Mouse (Mus musculus): ENCODE results near the gene Fhit. TPM values are rescaled to one million over a fixed set of nuclear protein-coding genes. Genes with fewer than 3 reads are reported as not detected.

Gene Fhit
- polyA plus RNA-seq, 1 experiment from 2014 or later, result 7.1 TPM

GRCm38 (mm10) chr14:10316764-10317163, 845.1 kb downstream of the Fhit start:
- Histone ChIP-seq H3K4me1 (ENCODE audit: control insufficient read depth, insufficient read depth, low read length) (no peaks in the 10 kb centered on the region), H3K9ac (ENCODE audit: low read length) (no peak overlapping the region), H3K4me3 (replicated peaks; ENCODE audit: low read length) (no peak overlapping the region), H3K36me3 (ENCODE audit: control insufficient read depth, insufficient read depth, low read length) (no peaks in the 10 kb centered on the region), H3K4me2 (ENCODE audit: low read depth, low read length) (no peak overlapping the region), H3K27ac (ENCODE audit: low read length) (no peak overlapping the region), H3K9me3 (replicated peaks; ENCODE audit: control insufficient read depth, low read length) (no peaks in the 10 kb centered on the region), H3K27me3 (ENCODE audit: control insufficient read depth, insufficient read depth, low read length) (no peaks in the 10 kb centered on the region)
- ATAC-seq (ENCODE audit: insufficient read depth, low FRiP score), result no peak
- WGBS, result 86% methylated on average over 3 of the region's 3 CpGs

GRCm38 (mm10) chr14:10312190-10312589, 849.6 kb downstream of the Fhit start:
- WGBS, result 65% methylated on average over 1 of the region's 1 CpGs
- H3K9me3 ChIP-seq (replicated peaks; ENCODE audit: control insufficient read depth, low read length), result no peaks in the 10 kb centered on the region
- no peaks in the 10 kb centered on the region for H3K27me3 ChIP-seq (ENCODE audit: control insufficient read depth, insufficient read depth, low read length)
- H3K27ac ChIP-seq (ENCODE audit: low read length), result no peak overlapping the region
- no peak for ATAC-seq (ENCODE audit: insufficient read depth, low FRiP score)
- H3K4me3 ChIP-seq (replicated peaks; ENCODE audit: low read length), result no peak overlapping the region
- H3K4me2 ChIP-seq (ENCODE audit: low read depth, low read length), result no peak overlapping the region
- H3K4me1 ChIP-seq (ENCODE audit: control insufficient read depth, insufficient read depth, low read length), result no peaks in the 10 kb centered on the region
- no peak overlapping the region for H3K9ac ChIP-seq (ENCODE audit: low read length)
- H3K36me3 ChIP-seq (ENCODE audit: control insufficient read depth, insufficient read depth, low read length), result no peaks in the 10 kb centered on the region

GRCm38 (mm10) chr14:10305286-10305685, 856.5 kb downstream of the Fhit start:
- Histone ChIP-seq H3K9me3 (replicated peaks; ENCODE audit: control insufficient read depth, low read length) (no peaks in the 10 kb centered on the region), H3K4me3 (replicated peaks; ENCODE audit: low read length) (no peak overlapping the region), H3K4me1 (ENCODE audit: control insufficient read depth, insufficient read depth, low read length) (no peaks in the 10 kb centered on the region), H3K4me2 (ENCODE audit: low read depth, low read length) (no peak overlapping the region), H3K27ac (ENCODE audit: low read length) (no peak overlapping the region), H3K27me3 (ENCODE audit: control insufficient read depth, insufficient read depth, low read length) (no peaks in the 10 kb centered on the region), H3K9ac (ENCODE audit: low read length) (no peak overlapping the region), H3K36me3 (ENCODE audit: control insufficient read depth, insufficient read depth, low read length) (no peaks in the 10 kb centered on the region)
- ATAC-seq (ENCODE audit: insufficient read depth, low FRiP score), result no peak

- Histone ChIP-seq H3K4me1 (ENCODE audit: control insufficient read depth, insufficient read depth, low read length) (no peaks in the 10 kb centered on the region), H3K9me3 (replicated peaks; ENCODE audit: control insufficient read depth, low read length) (no peaks in the 10 kb centered on the region), H3K4me3 (replicated peaks; ENCODE audit: low read length) (no peak overlapping the region), H3K4me2 (ENCODE audit: low read depth, low read length) (no peak overlapping the region), H3K27me3 (ENCODE audit: control insufficient read depth, insufficient read depth, low read length) (no peaks in the 10 kb centered on the region), H3K27ac (ENCODE audit: low read length) (no peak overlapping the region), H3K9ac (ENCODE audit: low read length) (no peak overlapping the region), H3K36me3 (ENCODE audit: control insufficient read depth, insufficient read depth, low read length) (no peaks in the 10 kb centered on the region)
- ATAC-seq (ENCODE audit: insufficient read depth, low FRiP score), result no peak
- WGBS, result 52% methylated on average over 1 of the region's 1 CpGs
Measured at GRCm38 (mm10) chr14:10301497-10301896, 860.3 kb downstream of the Fhit start.

- H3K4me2 ChIP-seq (ENCODE audit: low read depth, low read length), result no peak overlapping the region
- H3K27ac ChIP-seq (ENCODE audit: low read length), result no peak overlapping the region
- no peaks in the 10 kb centered on the region for H3K27me3 ChIP-seq (ENCODE audit: control insufficient read depth, insufficient read depth, low read length)
- H3K4me3 ChIP-seq (replicated peaks; ENCODE audit: low read length), result no peak overlapping the region
- no peaks in the 10 kb centered on the region for H3K36me3 ChIP-seq (ENCODE audit: control insufficient read depth, insufficient read depth, low read length)
- H3K4me1 ChIP-seq (ENCODE audit: control insufficient read depth, insufficient read depth, low read length), result no peaks in the 10 kb centered on the region
- WGBS, result 59% methylated on average over 3 of the region's 3 CpGs
- ATAC-seq (ENCODE audit: insufficient read depth, low FRiP score), result no peak
- no peak overlapping the region for H3K9ac ChIP-seq (ENCODE audit: low read length)
- H3K9me3 ChIP-seq (replicated peaks; ENCODE audit: control insufficient read depth, low read length), result no peaks in the 10 kb centered on the region
Measured at GRCm38 (mm10) chr14:10300914-10301313, 860.9 kb downstream of the Fhit start.

GRCm38 (mm10) chr14:10299030-10299429, 862.8 kb downstream of the Fhit start:
- H3K27ac ChIP-seq (ENCODE audit: low read length), result no peak overlapping the region
- no peaks in the 10 kb centered on the region for H3K27me3 ChIP-seq (ENCODE audit: control insufficient read depth, insufficient read depth, low read length)
- no peak overlapping the region for H3K4me2 ChIP-seq (ENCODE audit: low read depth, low read length)
- H3K4me1 ChIP-seq (ENCODE audit: control insufficient read depth, insufficient read depth, low read length), result no peaks in the 10 kb centered on the region
- H3K9ac ChIP-seq (ENCODE audit: low read length), result no peak overlapping the region
- no peaks in the 10 kb centered on the region for H3K36me3 ChIP-seq (ENCODE audit: control insufficient read depth, insufficient read depth, low read length)
- WGBS, result 75% methylated on average over 2 of the region's 2 CpGs
- ATAC-seq (ENCODE audit: insufficient read depth, low FRiP score), result no peak
- H3K9me3 ChIP-seq (replicated peaks; ENCODE audit: control insufficient read depth, low read length), result no peaks in the 10 kb centered on the region
- no peak overlapping the region for H3K4me3 ChIP-seq (replicated peaks; ENCODE audit: low read length)

GRCm38 (mm10) chr14:10289043-10289442, 872.8 kb downstream of the Fhit start:
- ATAC-seq (ENCODE audit: insufficient read depth, low FRiP score), result no peak
- H3K4me2 ChIP-seq (ENCODE audit: low read depth, low read length), result no peak overlapping the region
- WGBS, result 84% methylated on average over 5 of the region's 5 CpGs
- H3K27ac ChIP-seq (ENCODE audit: low read length), result no peak overlapping the region
- no peak overlapping the region for H3K4me3 ChIP-seq (replicated peaks; ENCODE audit: low read length)
- no peaks in the 10 kb centered on the region for H3K36me3 ChIP-seq (ENCODE audit: control insufficient read depth, insufficient read depth, low read length)
- H3K9ac ChIP-seq (ENCODE audit: low read length), result no peak overlapping the region
- no peaks in the 10 kb centered on the region for H3K9me3 ChIP-seq (replicated peaks; ENCODE audit: control insufficient read depth, low read length)
- H3K27me3 ChIP-seq (ENCODE audit: control insufficient read depth, insufficient read depth, low read length), result no peaks in the 10 kb centered on the region
- H3K4me1 ChIP-seq (ENCODE audit: control insufficient read depth, insufficient read depth, low read length), result no peaks in the 10 kb centered on the region

GRCm38 (mm10) chr14:10286027-10286426, 875.8 kb downstream of the Fhit start:
- Histone ChIP-seq H3K4me2 (ENCODE audit: low read depth, low read length) (no peak overlapping the region), H3K4me1 (ENCODE audit: control insufficient read depth, insufficient read depth, low read length) (no peaks in the 10 kb centered on the region), H3K4me3 (replicated peaks; ENCODE audit: low read length) (no peak overlapping the region), H3K27me3 (ENCODE audit: control insufficient read depth, insufficient read depth, low read length) (no peaks in the 10 kb centered on the region), H3K36me3 (ENCODE audit: control insufficient read depth, insufficient read depth, low read length) (no peaks in the 10 kb centered on the region), H3K9me3 (replicated peaks; ENCODE audit: control insufficient read depth, low read length) (no peaks in the 10 kb centered on the region), H3K27ac (ENCODE audit: low read length) (no peak overlapping the region), H3K9ac (ENCODE audit: low read length) (no peak overlapping the region)
- 83% methylated on average over 6 of the region's 6 CpGs for WGBS
- ATAC-seq (ENCODE audit: insufficient read depth, low FRiP score), result no peak

- H3K27ac ChIP-seq (ENCODE audit: low read length), result no peak overlapping the region
- H3K4me1 ChIP-seq (ENCODE audit: control insufficient read depth, insufficient read depth, low read length), result no peaks in the 10 kb centered on the region
- H3K36me3 ChIP-seq (ENCODE audit: control insufficient read depth, insufficient read depth, low read length), result no peaks in the 10 kb centered on the region
- H3K4me2 ChIP-seq (ENCODE audit: low read depth, low read length), result no peak overlapping the region
- no peak overlapping the region for H3K9ac ChIP-seq (ENCODE audit: low read length)
- no peak overlapping the region for H3K4me3 ChIP-seq (replicated peaks; ENCODE audit: low read length)
- H3K9me3 ChIP-seq (replicated peaks; ENCODE audit: control insufficient read depth, low read length), result no peaks in the 10 kb centered on the region
- ATAC-seq (ENCODE audit: insufficient read depth, low FRiP score), result no peak
- H3K27me3 ChIP-seq (ENCODE audit: control insufficient read depth, insufficient read depth, low read length), result no peaks in the 10 kb centered on the region
- 73% methylated on average over 5 of the region's 5 CpGs for WGBS
Measured at GRCm38 (mm10) chr14:10228708-10229107, 933.1 kb downstream of the Fhit start.

- no peaks in the 10 kb centered on the region for H3K9me3 ChIP-seq (replicated peaks; ENCODE audit: control insufficient read depth, low read length)
- no peaks in the 10 kb centered on the region for H3K4me1 ChIP-seq (ENCODE audit: control insufficient read depth, insufficient read depth, low read length)
- no peak overlapping the region for H3K9ac ChIP-seq (ENCODE audit: low read length)
- H3K36me3 ChIP-seq (ENCODE audit: control insufficient read depth, insufficient read depth, low read length), result no peaks in the 10 kb centered on the region
- no peak overlapping the region for H3K4me2 ChIP-seq (ENCODE audit: low read depth, low read length)
- WGBS, result 85% methylated on average over 2 of the region's 2 CpGs
- ATAC-seq (ENCODE audit: insufficient read depth, low FRiP score), result no peak
- no peak overlapping the region for H3K4me3 ChIP-seq (replicated peaks; ENCODE audit: low read length)
- no peaks in the 10 kb centered on the region for H3K27me3 ChIP-seq (ENCODE audit: control insufficient read depth, insufficient read depth, low read length)
- no peak overlapping the region for H3K27ac ChIP-seq (ENCODE audit: low read length)
Measured at GRCm38 (mm10) chr14:10221847-10222246, 940.0 kb downstream of the Fhit start.
